Mouse (Mus musculus) kidney, embryonic 16.5 days (tissue): Measurements from ENCODE around the gene Rasa3. TPM values are rescaled to one million over a fixed set of nuclear protein-coding genes. Genes with fewer than 3 reads are reported as not detected.

ENCODE experiments used
- ATAC-seq: fragments of 200-750 bp; cut with Nextera tagmentation; 2 replicates; pipeline ENCODE4 v1.8.0; 2017; ENCODE audit warnings: moderate TSS enrichment; ENCODE audit not compliant: low FRiP score, low TSS enrichment
- H3K27ac ChIP-seq: fragments of 300-500 bp; sonication (generic); 2 replicates; pipeline ENCODE4 v1.5.1; 2014; ENCODE audit warnings: low read length
- H3K27me3 ChIP-seq: fragments of 300-500 bp; sonication (generic); 2 replicates; pipeline ENCODE4 v1.6.1; 2014; ENCODE audit warnings: low read length, control low read depth, mixed read lengths; ENCODE audit not compliant: insufficient read depth
- H3K36me3 ChIP-seq: fragments of 300-500 bp; sonication (generic); 2 replicates; pipeline ENCODE4 v1.6.1; 2014; ENCODE audit warnings: low read length, control low read depth, mixed read lengths; ENCODE audit not compliant: insufficient read depth
- H3K4me1 ChIP-seq: fragments of 300-500 bp; sonication (generic); 2 replicates; pipeline ENCODE4 v1.6.1; 2014; ENCODE audit warnings: low read length, control low read depth, mixed read lengths; ENCODE audit not compliant: insufficient read depth
- H3K4me2 ChIP-seq: fragments of 300-500 bp; sonication (generic); replicated peaks from 2 replicates; pipeline ENCODE4 v1.6.1; 2014; ENCODE audit warnings: low read depth, low read length
- H3K4me3 ChIP-seq: fragments of 300-500 bp; sonication (generic); 2 replicates; pipeline ENCODE4 v1.5.1; 2014; ENCODE audit warnings: mild to moderate bottlenecking, low read length
- H3K9ac ChIP-seq: fragments of 300-500 bp; sonication (generic); replicated peaks from 2 replicates; pipeline ENCODE4 v1.6.1; 2014; ENCODE audit warnings: low read length
- H3K9me3 ChIP-seq: fragments of 300-500 bp; sonication (generic); 2 replicates; pipeline ENCODE4 v1.6.1; 2016; ENCODE audit warnings: low read length, control low read depth
- WGBS: fragments of 180-500 bp; shearing (Covaris S2); extraction: QIAGEN DNeasy Blood & Tissue Kit; methylation state at CpG from one replicate; pipeline ENCODE4 v1.1.7; 2014; 5-methylcytosine and 5-hydroxymethylcytosine counted together
- polyA plus RNA-seq: library from polyadenylated mRNA; unstranded; fragments of >200 nt; fragmentation: Nextera tagmentation; extraction: Ambion mirVana; gene quantifications from 2 replicates; pipeline ENCODE4 v1.2.1, GENCODE M21; 2015

The Rasa3 gene
- polyA plus RNA-seq, 1 experiment from 2014 or later: 28.2 TPM

- no peaks in the 10 kb centered on the region for H3K27me3 ChIP-seq
Observed at GRCm38 (mm10) chr8:13642659-13643181, 34.7 kb downstream of the Rasa3 start.

DNA sequence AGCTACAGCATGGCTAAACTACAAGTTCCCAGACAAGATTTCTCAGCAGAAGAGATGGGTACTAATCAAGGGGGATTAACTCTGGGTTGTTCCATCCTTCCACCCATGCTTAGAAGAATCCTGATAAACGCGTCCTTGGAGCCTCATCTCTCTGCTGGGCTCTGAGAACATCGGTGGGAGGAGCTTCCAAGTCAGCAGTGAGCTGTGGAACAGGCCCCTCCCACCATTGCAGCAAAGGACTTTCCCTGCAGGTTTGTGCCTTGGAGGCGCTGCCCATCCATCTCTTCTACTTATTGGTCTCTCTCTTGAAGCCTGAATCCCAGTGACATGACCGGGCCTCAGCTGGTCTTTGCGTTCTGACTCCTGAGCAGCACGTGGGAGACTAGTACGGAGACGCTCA, 36.2 kb downstream of the Rasa3 start:
- no peak overlapping the region for H3K27ac ChIP-seq
- no peak overlapping the region for H3K9ac ChIP-seq
- H3K4me2 ChIP-seq: no peak overlapping the region
- 63% methylated on average over 9 of the region's 9 CpGs for WGBS
- H3K9me3 ChIP-seq: no peaks in the 10 kb centered on the region
- H3K36me3 ChIP-seq: no peaks in the 10 kb centered on the region
- peaks cover 38% of the 10 kb centered on the region for H3K4me1 ChIP-seq
- no peaks in the 10 kb centered on the region for H3K27me3 ChIP-seq
- ATAC-seq: no peak
- no peak overlapping the region for H3K4me3 ChIP-seq

More at GRCm38 (mm10) chr8:13642659-13643181, 34.7 kb downstream of the Rasa3 start:
- H3K4me3 ChIP-seq: no peak overlapping the region
- 62% methylated on average over 10 of the region's 10 CpGs for WGBS
- ATAC-seq: no peak
- no peaks in the 10 kb centered on the region for H3K36me3 ChIP-seq
- H3K9me3 ChIP-seq: no peaks in the 10 kb centered on the region
- no peak overlapping the region for H3K4me2 ChIP-seq
- H3K27ac ChIP-seq: no peak overlapping the region
- no peak overlapping the region for H3K9ac ChIP-seq
- peaks cover 38% of the 10 kb centered on the region for H3K4me1 ChIP-seq

- H3K4me1 ChIP-seq: peaks cover 34% of the 10 kb centered on the region
- H3K4me3 ChIP-seq: no peak overlapping the region
- H3K9me3 ChIP-seq: no peaks in the 10 kb centered on the region
- H3K27me3 ChIP-seq: no peaks in the 10 kb centered on the region
- H3K9ac ChIP-seq: 0 out of 2 replicates have a peak overlapping the region, but pooled peaks have one; percentile 11
- 34% methylated on average over 9 of the region's 9 CpGs for WGBS
- ATAC-seq: peak; percentile 69
- H3K27ac ChIP-seq: peak overlapping the region; percentile 43; the same call in 1 of the 2 replicates
- no peak overlapping the region for H3K4me2 ChIP-seq
- H3K36me3 ChIP-seq: no peaks in the 10 kb centered on the region
Observed at GRCm38 (mm10) chr8:13640452-13640883, 36.9 kb downstream of the Rasa3 start.

GRCm38 (mm10) chr8:13633107-13633506, 44.3 kb downstream of the Rasa3 start:
- H3K9me3 ChIP-seq: no peaks in the 10 kb centered on the region
- H3K27ac ChIP-seq: no peak overlapping the region
- ATAC-seq: no peak
- no peak overlapping the region for H3K4me2 ChIP-seq
- WGBS: 95% methylated on average over 6 of the region's 6 CpGs
- H3K4me1 ChIP-seq: no peaks in the 10 kb centered on the region
- H3K4me3 ChIP-seq: no peak overlapping the region
- H3K36me3 ChIP-seq: 0 out of 2 replicates have a peak, but pooled peaks cover 3% of the 10 kb centered on the region
- no peaks in the 10 kb centered on the region for H3K27me3 ChIP-seq
- H3K9ac ChIP-seq: no peak overlapping the region

DNA sequence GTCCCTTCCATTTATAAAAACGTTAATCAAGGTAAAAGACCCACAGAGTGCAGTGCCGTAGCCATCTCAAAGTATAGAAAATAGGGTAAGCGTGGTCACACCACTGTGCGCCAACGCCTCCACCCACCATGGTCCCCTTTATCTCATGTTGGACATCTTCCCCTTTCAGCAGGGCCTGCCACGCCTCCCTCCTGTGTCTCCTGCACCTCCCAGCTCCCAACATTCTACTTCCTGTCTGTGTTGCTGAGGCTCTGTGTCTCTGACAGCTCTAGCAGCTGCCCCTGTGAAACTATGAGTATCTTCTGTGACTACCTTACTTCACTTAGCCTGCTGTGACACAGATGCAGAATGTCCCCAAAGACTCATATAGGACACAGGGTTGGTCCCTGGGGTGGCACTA, 45.1 kb downstream of the Rasa3 start:
- 91% methylated on average over 6 of the region's 6 CpGs for WGBS
- H3K4me1 ChIP-seq: no peaks in the 10 kb centered on the region
- no peak overlapping the region for H3K9ac ChIP-seq
- H3K27ac ChIP-seq: no peak overlapping the region
- no peak overlapping the region for H3K4me3 ChIP-seq
- peaks cover 5% of the 10 kb centered on the region; the same call in 1 of the 2 replicates for H3K36me3 ChIP-seq
- no peak overlapping the region for H3K4me2 ChIP-seq
- H3K9me3 ChIP-seq: no peaks in the 10 kb centered on the region; the same call in 1 of the 2 replicates
- no peak for ATAC-seq
- H3K27me3 ChIP-seq: no peaks in the 10 kb centered on the region

DNA sequence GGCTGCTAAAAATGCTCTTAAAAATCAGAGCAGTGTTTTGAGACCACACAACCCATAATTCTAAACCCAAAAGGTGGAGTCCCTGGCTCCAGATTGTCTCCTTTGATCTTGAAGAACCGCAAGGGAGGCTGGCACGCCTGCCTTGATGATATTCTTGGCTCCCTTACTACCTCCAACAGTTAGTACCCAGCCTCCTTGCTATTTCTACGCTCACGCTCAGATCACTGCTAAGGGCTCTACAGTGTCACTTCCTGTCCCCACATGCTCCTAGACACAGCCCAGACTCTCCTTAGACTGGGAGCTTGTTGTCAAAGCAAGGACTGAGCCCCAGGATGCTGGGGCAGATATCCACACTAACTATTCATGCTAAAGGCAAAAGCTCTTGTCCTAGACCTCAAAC, 46.6 kb downstream of the Rasa3 start:
- Histone ChIP-seq H3K4me3 (no peak overlapping the region), H3K4me1 (no peaks in the 10 kb centered on the region), H3K27ac (no peak overlapping the region), H3K27me3 (no peaks in the 10 kb centered on the region), H3K9ac (no peak overlapping the region), H3K36me3 (peaks cover 9% of the 10 kb centered on the region; the same call in 1 of the 2 replicates), H3K9me3 (no peaks in the 10 kb centered on the region; the same call in 1 of the 2 replicates), H3K4me2 (no peak overlapping the region)
- ATAC-seq: no peak
- 72% methylated on average over 4 of the region's 4 CpGs for WGBS

DNA sequence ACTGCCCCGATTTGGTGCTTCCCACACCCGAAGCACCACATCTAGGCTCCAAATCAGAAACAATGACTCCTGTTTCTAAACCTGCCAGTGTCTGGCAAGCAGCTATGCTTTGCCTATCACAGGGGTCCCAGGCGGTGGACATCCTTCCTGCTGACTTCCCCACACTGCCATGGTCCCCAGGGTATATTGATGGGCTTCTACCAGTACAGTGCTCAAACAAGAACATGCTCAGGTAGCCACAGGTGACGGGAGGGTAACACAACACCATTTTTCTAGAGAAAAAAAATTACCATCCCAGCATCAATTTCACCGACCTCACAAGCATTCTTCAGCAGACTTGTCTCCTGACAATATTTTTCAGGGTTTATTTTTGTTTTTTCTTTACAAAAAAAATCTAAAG, 47.2 kb downstream of the Rasa3 start:
- Histone ChIP-seq H3K27ac (no peak overlapping the region), H3K4me2 (no peak overlapping the region), H3K27me3 (no peaks in the 10 kb centered on the region), H3K4me1 (no peaks in the 10 kb centered on the region), H3K9ac (no peak overlapping the region), H3K36me3 (peaks cover 9% of the 10 kb centered on the region; the same call in 1 of the 2 replicates), H3K9me3 (no peaks in the 10 kb centered on the region; the same call in 1 of the 2 replicates), H3K4me3 (no peak overlapping the region)
- no peak for ATAC-seq
- 79% methylated on average over 5 of the region's 5 CpGs for WGBS

- no peak for ATAC-seq
- Histone ChIP-seq H3K27ac (no peak overlapping the region), H3K9me3 (no peaks in the 10 kb centered on the region; the same call in 1 of the 2 replicates), H3K27me3 (no peaks in the 10 kb centered on the region), H3K4me1 (peaks cover 5% of the 10 kb centered on the region), H3K4me3 (no peak overlapping the region), H3K4me2 (no peak overlapping the region), H3K9ac (no peak overlapping the region), H3K36me3 (peaks cover 9% of the 10 kb centered on the region; the same call in 1 of the 2 replicates)
- WGBS: 90% methylated on average over 10 of the region's 10 CpGs
Observed at GRCm38 (mm10) chr8:13629351-13630090, 47.9 kb downstream of the Rasa3 start.

GRCm38 (mm10) chr8:13628067-13628466, 49.3 kb downstream of the Rasa3 start:
- no peak for ATAC-seq
- H3K4me3 ChIP-seq: no peak overlapping the region
- H3K27me3 ChIP-seq: no peaks in the 10 kb centered on the region
- H3K27ac ChIP-seq: no peak overlapping the region
- no peaks in the 10 kb centered on the region; the same call in 1 of the 2 replicates for H3K9me3 ChIP-seq
- H3K4me2 ChIP-seq: no peak overlapping the region
- WGBS: 91% methylated on average over 9 of the region's 9 CpGs
- H3K9ac ChIP-seq: no peak overlapping the region
- H3K36me3 ChIP-seq: peaks cover 6% of the 10 kb centered on the region; the same call in 1 of the 2 replicates
- H3K4me1 ChIP-seq: peaks cover 13% of the 10 kb centered on the region

- WGBS: 93% methylated on average over 5 of the region's 5 CpGs
- peaks cover 13% of the 10 kb centered on the region for H3K4me1 ChIP-seq
- no peak overlapping the region for H3K4me3 ChIP-seq
- ATAC-seq: no peak
- no peaks in the 10 kb centered on the region for H3K27me3 ChIP-seq
- H3K4me2 ChIP-seq: no peak overlapping the region
- H3K9me3 ChIP-seq: no peaks in the 10 kb centered on the region; the same call in 1 of the 2 replicates
- no peak overlapping the region for H3K27ac ChIP-seq
- H3K9ac ChIP-seq: no peak overlapping the region
- peaks cover 6% of the 10 kb centered on the region; the same call in 1 of the 2 replicates for H3K36me3 ChIP-seq
Observed at GRCm38 (mm10) chr8:13627591-13627990, 49.8 kb downstream of the Rasa3 start.
